Mouse (Mus musculus): Measurements from ENCODE around the gene Mybphl.

The Mybphl gene

DNA sequence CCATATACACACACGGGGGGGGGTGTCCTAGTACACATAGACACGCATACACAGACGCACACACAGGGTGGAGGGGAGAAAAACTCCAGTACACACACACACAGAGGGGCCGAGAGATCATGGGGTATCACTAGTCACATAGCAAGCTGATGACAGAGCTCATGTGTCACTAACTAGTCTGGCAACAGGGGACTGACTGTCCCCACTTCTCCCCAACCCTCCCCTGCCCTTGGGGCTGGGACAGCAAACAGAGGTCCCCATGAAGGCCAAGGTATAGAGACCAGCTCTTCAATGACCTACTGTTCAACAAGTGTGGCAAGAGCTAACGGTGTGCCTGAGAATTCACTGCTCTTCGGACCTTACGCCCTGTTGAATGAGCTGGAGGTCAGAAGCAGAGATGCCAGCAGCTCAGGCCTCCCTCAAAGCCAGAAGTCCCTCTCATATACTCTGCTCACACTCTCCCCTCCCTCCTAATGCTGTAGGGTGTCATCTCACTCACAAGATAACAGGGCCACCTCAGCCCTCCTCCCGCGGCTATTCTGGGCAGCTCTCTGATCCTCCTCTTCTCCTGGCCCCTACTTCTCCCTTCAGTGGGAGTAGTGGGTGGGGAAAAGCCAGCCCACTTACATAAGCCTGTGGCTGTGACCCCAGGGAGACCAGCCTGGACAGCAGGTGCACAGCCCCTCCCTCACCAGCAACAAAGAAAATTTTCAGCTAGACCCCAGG, at the start of gene Mybphl:
Gene Mybphl, plus strand, starts transcription at position 642 of the 726 bp plus-strand sequence.
- DNase-seq (ENCODE audit: low spot score): no peak

DNA sequence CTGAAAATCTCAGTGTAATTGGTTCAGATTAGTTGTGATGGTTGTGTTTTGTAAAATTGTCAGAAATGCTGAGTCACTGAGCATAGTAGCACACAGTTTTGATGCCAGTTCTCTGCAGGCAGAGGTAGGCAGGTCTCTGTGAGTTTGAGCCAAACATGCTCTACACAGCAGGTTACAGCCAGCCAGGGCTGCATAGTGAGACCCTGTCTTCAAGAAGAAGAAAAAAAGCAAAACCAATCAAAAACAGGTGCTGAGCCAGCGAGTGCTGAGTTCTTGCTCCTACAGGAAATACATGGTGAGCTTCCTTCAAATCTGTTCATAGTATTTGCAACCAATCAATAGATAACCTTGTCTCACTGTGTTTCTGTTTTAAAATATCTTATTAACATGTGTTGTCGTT, 46.2 kb upstream of the Mybphl start:
- DNase-seq (ENCODE audit: low spot score): peak; percentile 23

DNA sequence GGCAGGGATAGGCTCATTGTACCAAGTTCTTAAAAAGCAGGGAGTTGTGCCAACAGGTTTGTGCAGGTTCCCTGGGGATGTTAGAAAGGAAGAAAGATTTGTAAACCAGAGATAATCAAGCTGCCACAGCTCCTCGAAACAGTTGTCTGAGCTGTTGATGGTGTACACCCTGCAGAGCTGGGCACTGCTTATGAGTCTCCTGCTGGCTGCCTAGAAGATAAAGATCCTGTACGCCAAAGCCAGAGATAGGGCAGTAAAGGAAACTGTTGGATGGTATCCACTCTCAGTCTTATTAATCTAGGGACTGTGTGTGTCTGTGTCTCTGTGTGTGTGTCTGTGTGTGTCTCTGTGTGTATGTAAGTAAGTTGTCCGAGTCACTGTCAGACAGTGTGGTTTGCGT, 43.0 kb upstream of the Mybphl start:
- no peak for DNase-seq (ENCODE audit: low spot score)

- no peak for DNase-seq (ENCODE audit: low spot score)
Measured at GRCm38 (mm10) chr3:108322136-108322535, 42.6 kb upstream of the Mybphl start.

DNA sequence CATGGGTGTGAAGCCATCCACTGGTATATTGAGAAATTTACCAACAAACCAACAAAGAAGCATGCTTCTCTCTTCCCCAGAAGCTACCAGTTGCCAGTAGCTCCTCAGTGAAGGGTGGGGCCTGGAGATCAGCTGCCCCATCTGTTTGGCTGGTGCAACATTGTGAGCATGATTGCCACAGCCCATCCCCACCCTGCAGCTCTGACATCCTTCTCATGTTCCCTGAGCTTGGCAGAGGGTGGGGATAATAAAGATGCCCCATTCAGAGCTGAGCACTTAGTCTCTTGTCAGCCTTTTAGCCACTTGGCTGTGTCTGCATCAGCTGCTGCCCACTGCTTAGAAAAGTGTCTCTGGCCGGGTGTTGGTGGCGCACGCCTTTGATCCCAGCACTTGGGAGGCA, 41.7 kb upstream of the Mybphl start:
- DNase-seq (ENCODE audit: low spot score): no peak

GRCm38 (mm10) chr3:108324837-108325236, 39.9 kb upstream of the Mybphl start:
- no peak for DNase-seq (ENCODE audit: low spot score)

DNA sequence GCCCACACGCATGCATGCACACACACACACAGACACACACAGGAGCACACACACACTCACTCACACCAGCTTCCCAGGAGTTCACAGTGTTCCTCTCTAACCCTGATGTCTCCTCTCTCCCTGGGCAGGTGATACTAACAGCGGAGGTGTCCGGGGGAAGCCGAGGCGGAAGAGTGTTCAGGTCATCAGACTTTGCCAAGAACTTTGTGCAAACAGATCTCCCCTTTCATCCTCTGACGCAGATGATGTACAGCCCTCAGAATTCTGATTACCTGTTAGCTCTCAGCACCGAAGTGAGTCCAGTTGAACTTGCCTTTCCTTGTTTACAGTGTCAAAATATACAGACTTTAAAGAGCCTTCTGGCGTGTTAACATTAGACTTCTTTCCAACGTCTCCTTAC, 39.2 kb upstream of the Mybphl start:
- DNase-seq (ENCODE audit: low spot score): no peak

DNA sequence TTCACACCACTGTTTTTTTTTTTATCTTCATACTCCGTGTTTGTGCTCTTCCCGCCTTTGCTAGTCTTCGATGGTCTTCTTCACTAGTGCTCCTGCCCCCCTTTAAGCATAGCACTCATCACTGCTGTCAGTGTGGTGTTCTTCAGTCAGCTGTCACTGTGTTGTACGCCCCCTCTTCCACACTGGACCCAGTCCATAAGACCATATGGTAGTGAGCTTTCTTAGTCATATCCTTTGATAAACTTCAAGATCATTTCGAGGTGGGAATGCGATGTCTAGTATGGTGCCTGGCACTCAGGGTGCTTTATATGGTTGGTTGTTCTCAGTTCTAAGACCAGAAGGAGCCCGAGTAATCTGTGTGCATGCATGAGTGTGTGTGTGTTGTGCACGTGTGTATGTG, 37.4 kb upstream of the Mybphl start:
- DNase-seq (ENCODE audit: low spot score): no peak

- DNase-seq (ENCODE audit: low spot score): no peak
Measured at GRCm38 (mm10) chr3:108327916-108328315, 36.8 kb upstream of the Mybphl start.

DNA sequence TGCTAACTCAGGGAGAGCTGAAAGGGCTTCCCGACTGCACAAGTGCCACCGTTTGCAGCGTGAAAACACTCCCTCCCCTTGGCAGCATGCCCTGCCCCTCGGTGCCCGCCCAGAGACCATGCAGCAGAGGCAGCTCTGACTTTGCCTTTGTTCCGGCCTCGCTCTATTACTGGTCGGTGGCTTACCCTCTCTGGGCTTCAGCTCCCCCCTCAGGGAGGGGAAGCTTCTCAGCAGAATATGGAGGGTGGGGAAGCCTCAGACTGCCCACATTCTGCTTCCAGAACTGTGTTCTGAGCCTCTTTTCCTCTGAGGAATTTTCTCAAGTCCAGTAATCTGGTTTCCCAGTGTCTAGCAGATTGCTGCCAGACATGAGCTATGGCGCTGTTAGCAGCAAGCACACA, 36.3 kb upstream of the Mybphl start:
- no peak for DNase-seq (ENCODE audit: low spot score)

DNA sequence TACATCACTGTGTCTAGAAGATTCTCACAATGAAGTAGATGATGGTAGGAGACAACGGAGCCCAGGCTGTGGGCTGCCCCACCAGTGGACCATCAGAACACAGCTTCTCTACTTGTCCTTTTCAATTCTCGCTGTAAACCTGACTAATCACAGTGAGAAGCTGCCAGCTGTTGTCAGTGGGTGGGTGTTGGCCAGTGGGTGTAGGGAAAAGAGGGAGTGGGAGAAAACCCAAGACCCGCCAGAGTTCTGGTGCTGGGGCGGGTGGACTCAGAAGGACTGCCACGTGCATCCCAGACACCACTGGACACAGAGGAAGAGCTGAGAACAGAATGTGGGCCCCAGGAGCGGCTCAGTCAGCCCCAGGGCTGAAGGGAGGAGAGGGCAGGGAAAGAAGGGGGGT, 33.9 kb upstream of the Mybphl start:
- no peak for DNase-seq (ENCODE audit: low spot score)

DNA sequence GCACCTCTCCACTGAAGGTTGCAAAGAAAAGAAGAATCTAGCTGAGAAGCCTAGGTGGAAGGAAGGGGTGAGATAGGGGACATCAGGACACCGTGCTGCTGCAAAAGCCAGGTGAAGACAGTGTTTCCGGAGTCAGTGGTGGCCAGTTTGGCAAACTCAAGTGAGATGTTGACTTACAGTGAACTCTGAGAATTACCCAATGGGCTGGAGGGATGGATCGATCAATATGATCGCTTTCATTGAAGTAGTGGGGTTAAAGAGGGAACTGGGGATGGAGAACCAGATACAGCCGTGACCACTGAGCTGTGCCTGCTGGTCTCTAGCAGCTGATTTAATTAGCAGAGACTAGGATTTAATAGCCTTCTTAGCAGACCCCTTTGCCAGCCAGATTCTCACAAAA, 27.8 kb upstream of the Mybphl start:
- DNase-seq (ENCODE audit: low spot score): no peak

DNA sequence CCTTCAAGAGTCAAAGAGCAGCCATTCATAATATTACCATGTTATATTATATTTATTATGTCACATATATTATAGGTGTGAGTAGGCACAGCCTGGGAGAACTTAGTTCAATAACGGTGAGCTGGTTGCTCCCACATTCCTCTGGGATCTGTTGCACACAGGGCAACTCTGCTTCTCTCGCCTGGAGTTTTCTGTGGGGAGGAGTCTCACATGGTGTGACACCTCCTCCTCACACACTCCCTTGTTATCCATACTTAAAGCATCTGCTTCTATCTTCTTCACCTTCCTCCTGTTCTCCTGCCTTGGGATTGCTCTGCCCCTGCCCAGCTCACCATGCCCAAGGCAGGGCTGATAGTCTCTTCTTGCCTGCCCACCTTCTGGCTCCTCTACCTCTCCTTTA, 23.7 kb upstream of the Mybphl start:
- no peak for DNase-seq (ENCODE audit: low spot score)

DNA sequence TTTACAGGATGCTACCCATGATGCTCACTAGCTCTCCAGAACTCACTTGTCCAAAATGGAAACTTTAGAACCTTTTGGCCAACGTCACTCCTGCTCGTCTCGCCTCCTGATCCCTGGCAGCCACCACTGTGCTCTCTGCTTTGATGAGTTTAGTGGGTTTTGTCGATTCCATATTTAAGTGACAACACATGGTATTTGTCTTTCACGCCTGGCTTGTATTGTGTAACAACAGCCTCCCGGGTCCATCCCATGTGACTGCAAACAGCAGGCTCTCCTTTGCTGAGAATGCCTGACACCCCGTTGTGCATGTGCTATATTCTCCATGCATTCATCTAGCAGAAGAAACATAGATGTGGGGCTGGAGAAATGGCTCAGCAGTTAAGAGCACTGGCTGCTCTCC, 22.5 kb upstream of the Mybphl start:
- DNase-seq (ENCODE audit: low spot score): no peak

DNA sequence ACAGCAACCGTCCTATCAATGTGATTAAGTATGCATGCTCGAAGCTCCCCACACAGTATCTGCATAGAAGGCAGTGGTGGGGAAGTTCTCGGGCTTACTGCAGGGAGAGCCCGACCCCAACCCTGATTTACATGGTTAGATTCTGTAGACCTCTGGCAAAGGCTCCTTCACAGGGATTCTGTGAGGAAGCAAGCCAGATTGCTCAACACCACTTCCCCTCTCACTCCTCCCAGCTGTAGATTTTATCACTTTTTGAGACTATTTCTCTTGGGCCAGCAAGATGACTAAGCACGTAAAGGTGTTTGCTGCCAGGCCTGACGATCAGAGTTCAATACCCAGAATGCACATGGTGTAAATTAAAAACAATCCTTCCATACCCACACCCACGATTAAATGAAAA, 18.9 kb upstream of the Mybphl start:
- no peak for DNase-seq (ENCODE audit: low spot score)

DNA sequence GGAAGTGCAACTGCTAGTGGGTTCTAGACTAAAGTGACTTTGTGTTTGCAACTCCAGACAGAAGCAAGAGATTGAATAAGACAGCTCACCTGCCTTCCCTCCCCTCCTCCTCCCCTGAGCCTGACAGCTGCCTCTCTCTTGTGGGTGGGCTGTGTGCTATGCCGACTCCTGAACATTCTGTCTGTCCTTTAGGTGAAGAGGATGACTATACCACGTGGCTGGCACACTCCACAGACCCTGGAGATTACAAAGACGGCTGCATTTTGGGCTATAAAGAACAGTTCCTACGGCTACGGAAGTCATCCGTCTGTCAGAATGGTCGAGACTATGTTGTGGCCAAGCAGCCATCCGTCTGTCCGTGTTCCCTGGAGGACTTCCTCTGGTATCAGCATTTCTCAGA, 16.3 kb upstream of the Mybphl start:
- DNase-seq (ENCODE audit: low spot score): no peak

DNA sequence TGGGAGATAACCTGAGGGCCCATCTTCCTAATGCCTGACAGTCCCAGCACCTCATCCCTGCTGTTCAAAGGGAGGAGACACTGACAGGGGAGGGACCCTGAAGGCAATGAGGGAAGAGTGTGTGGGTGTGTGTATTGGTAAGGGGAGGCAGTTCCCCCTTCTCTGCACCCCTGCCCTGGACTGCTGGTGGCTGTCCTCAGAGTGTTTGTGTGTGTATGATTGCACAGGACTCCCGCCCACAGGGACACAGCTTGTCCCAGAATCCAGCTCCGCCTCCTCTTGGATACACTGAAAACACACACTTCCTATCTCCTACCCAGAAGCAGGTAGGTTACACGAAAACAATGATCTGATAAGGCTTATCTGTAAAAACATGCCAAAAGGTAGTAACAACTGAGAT, 9.5 kb upstream of the Mybphl start:
- DNase-seq (ENCODE audit: low spot score): no peak

DNA sequence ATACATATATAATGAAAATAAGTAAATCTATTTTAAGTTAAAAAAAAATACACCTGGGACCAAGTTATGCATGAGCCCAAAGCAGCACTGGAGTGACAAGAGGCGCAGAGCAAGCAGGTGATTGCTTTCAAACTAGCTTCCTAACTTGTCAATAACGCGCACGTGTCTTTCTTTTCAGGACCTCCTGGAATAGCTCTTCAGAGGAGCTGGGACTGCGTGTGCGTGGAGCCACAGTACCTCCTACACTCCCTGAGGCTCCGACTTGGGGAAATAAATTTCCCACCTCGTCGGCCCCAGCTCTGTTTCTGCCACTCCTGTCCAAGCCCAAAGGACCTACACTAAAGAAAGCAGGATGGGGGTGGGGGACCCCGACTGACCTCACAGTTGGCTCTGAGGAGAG, 7.7 kb upstream of the Mybphl start:
- no peak for DNase-seq (ENCODE audit: low spot score)

DNA sequence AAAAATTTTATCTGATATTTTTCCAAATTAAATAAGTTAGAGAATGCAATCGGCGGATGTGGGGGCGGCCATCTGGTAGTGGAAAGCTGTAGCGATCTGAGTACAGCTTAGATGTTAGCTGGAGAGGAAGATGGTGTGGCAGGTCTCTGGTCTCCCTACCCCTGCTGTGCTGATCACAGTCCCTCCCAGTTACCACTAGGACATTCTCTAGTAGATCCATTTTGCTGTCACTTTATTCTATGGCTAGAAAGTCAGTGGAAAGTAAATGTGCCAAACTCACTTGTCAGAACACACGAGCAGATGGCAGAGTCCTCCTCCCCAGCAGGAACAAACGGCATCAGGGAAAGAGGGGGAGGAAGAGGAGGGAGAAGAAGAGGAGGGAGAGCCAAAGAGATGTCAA, 6.3 kb upstream of the Mybphl start:
- no peak for DNase-seq (ENCODE audit: low spot score)

DNA sequence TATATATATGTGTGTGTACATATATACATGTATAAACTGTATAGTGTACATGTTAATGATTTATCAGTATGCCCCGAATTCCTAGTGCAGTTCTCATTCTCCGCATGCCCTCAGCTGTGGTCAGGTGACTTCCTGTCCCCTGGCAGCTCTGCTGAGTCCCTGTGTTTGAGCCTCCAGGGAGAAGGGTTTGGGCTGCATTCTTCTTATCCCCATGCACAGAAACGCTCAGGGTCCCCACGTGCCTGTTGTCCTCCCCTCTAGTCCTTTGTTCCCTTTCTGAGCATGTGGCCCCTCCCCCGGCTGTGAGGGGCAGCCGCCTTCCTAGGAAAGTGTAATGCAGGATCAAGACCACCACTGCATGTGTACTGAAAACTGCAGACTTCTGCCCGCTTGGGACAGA, 3.8 kb upstream of the Mybphl start:
- DNase-seq (ENCODE audit: low spot score): peak; percentile 78

GRCm38 (mm10) chr3:108363626-108364025, 1.1 kb upstream of the Mybphl start:
- peak; percentile 23 for DNase-seq (ENCODE audit: low spot score)

- DNase-seq (ENCODE audit: low spot score): peak; percentile 51
Measured at GRCm38 (mm10) chr3:108367173-108367572, 2.5 kb downstream of the Mybphl start.

DNA sequence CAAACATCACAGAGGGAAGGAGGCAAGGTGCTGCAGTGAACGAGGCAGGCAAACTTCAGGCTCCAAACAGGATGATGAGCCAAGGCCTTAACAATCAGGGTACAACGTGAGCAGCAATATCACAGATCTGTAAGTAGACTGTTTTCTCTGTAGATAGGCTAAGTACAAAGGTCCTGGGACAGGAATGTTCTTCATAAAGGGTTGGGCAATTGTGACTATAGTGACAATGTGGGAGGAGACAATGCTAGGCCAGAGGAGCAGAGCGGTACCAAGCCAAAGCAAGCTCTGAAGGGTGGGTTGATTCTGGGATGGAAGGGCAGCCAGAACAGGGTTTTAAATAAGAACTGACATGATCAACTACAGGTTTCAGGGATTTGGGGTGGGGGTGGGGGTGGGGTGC, 3.1 kb downstream of the Mybphl start:
- DNase-seq (ENCODE audit: low spot score): no peak

DNA sequence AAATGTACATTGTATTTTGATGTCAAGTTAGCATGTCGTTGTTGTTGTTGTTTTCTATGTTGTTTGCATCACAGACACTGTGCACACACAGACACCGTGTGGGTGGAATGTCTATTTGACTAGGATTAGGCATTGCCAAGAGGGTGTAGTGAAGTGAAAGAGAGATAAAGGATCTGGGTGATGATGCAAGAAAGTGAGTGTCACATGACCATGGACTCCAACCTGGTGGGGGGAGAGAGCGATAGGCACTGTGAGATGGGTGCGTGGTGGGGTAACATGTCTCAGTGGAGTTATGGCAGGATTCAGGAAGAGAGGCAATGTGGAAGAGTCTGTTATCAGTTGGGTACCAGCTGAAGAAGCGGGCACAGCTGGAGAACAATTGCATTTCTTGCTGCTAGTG, 4.0 kb downstream of the Mybphl start:
- no peak for DNase-seq (ENCODE audit: low spot score)

GRCm38 (mm10) chr3:108372274-108372673, 7.6 kb downstream of the Mybphl start:
- no peak for DNase-seq (ENCODE audit: low spot score)
